In genomic region chr1:112416350-112417083, GRCm38 (mm10) we compare ENCODE assay signal across 8 mouse cellular contexts.
DNase-seq lines count a peak whose midpoint lies in the region; ATAC-seq and TF ChIP-seq lines count a peak whose summit lies in the region.

No protein-coding gene starts in this region.

- H3K9ac ChIP-seq in forebrain, embryonic 13.5 days: peak overlapping the region; percentile 72

- H3K4me2 ChIP-seq in forebrain, embryonic 13.5 days: peak overlapping the region; percentile 90

- peak; percentile 100 for ATAC-seq in forebrain, embryonic 13.5 days

- intact Hi-C loops in gastrocnemius, adult 2 months (cut with DNase I): no loop called here

- peak overlapping the region; percentile 24; the same call in 1 of the 2 replicates for H3K4me3 ChIP-seq in gastrocnemius, adult 2 months
- peak overlapping the region; percentile 64 for H3K4me3 ChIP-seq in forebrain, embryonic 13.5 days
- peak overlapping the region; percentile 68 for H3K4me3 ChIP-seq in midbrain, embryonic 10.5 days

- TF ChIP-seq CTCF in gastrocnemius, adult 2 months (IDR thresholded peaks at IDR 0.05): no peak

- no peaks in the 10 kb centered on the region for H3K9me3 ChIP-seq in forebrain, embryonic 13.5 days (replicated peaks)
- H3K9me3 ChIP-seq in midbrain, embryonic 10.5 days (replicated peaks): no peaks in the 10 kb centered on the region

- H3K4me1 ChIP-seq in forebrain, embryonic 13.5 days: no peaks in the 10 kb centered on the region
- 0 out of 2 replicates have a peak, but pooled peaks cover 4% of the 10 kb centered on the region for H3K4me1 ChIP-seq in midbrain, embryonic 10.5 days

- no peak for DNase-seq in gastrocnemius, adult 2 months
- no peak for DNase-seq in gastrocnemius, adult 18-20 months (ENCODE audit: low spot score)
- peak; percentile 73 for DNase-seq in ZHBTc4 (ENCODE audit: low read depth, low spot score)
- peak; percentile 3 for DNase-seq in layer of hippocampus, adult 9-10 months (ENCODE audit: low spot score)
- DNase-seq in midbrain, embryonic 10.5 days (ENCODE audit: low spot score): peak; percentile 69
- DNase-seq in telencephalon, adult 2 months (ENCODE audit: low read depth, low spot score): peak; percentile 21
- no peak for DNase-seq in B cell, adult 2 months

- under 1% methylated on average over 35 of the region's 37 CpGs for WGBS in forebrain, embryonic 13.5 days
- WGBS in midbrain, embryonic 10.5 days: 3% methylated on average over 37 of the region's 37 CpGs

- no peaks in the 10 kb centered on the region for H3K27me3 ChIP-seq in forebrain, embryonic 13.5 days
- H3K27me3 ChIP-seq in midbrain, embryonic 10.5 days (ENCODE audit: low read depth, poor library complexity, severe bottlenecking): peaks cover 19% of the 10 kb centered on the region

- no peak overlapping the region for H3K27ac ChIP-seq in gastrocnemius, adult 2 months
- H3K27ac ChIP-seq in forebrain, embryonic 13.5 days: no peak overlapping the region
- no peak overlapping the region; the same call in 1 of the 2 replicates for H3K27ac ChIP-seq in midbrain, embryonic 10.5 days (replicated peaks)

- no peaks in the 10 kb centered on the region for H3K36me3 ChIP-seq in forebrain, embryonic 13.5 days (ENCODE audit: poor library complexity, severe bottlenecking)
- no peaks in the 10 kb centered on the region for H3K36me3 ChIP-seq in midbrain, embryonic 10.5 days

Comparison
In these comparisons a context has a peak if more than half of its experiments do, and no peak if none do; other contexts are left out.
1. DNase-seq: peak in ZHBTc4 (single experiment), layer of hippocampus, adult 9-10 months (single experiment), midbrain, embryonic 10.5 days (single experiment) and telencephalon, adult 2 months (single experiment); none in gastrocnemius, adult 2 months (single experiment), gastrocnemius, adult 18-20 months (single experiment) and B cell, adult 2 months (0 of 2).
2. Peak in every context shown above with its lines, with median percentiles within 50 percentile points of each other: H3K4me3 ChIP-seq.